Mouse (Mus musculus) erythroid progenitor cell, adult 5-6 weeks (primary cell): ENCODE results near the gene AC129217.1. TPM values are rescaled to one million over a fixed set of nuclear protein-coding genes. Genes with fewer than 3 reads are reported as not detected.

Experiments
- total RNA-seq, 2 experiments: library from RNA; stranded (forward) in 1 of 2; stranded (reverse) in 1 of 2; fragments of 150-400 nt in 1 of 2; fragments of 186-747, 209-891 nt in 1 of 2; gene quantifications; 2 replicates each; pipeline versions ENCODE4 v1.2.3 to v1.2.4; 2015 to 2017; ENCODE audit warnings: low replicate concordance in 2 of 2

Gene AC129217.1
- total RNA-seq, 2 experiments from 2014 or later, result 15.5 TPM; not detected in 1

Other genes starting within 250 kb of the AC129217.1 start
Only the 30 nearest of the 33 such genes appear.
- gene Slc3a2, start 106.4 kb upstream of the AC129217.1 start, total RNA-seq (2015; ENCODE audit: low replicate concordance), result 198 and 206 TPM in 2 replicates
- gene Slc3a2, start 106.4 kb upstream of the AC129217.1 start, total RNA-seq (2017; ENCODE audit: low replicate concordance), result 242 and 266 TPM in 2 replicates
- 22.0 and 28.9 TPM in 2 replicates for gene Wdr74, start 93.9 kb upstream of the AC129217.1 start, total RNA-seq (2015; ENCODE audit: low replicate concordance)
- gene Wdr74, start 93.9 kb upstream of the AC129217.1 start, total RNA-seq (2017; ENCODE audit: low replicate concordance), result 10.7 and 15.0 TPM in 2 replicates
- not detected in 2 replicates for gene 1700092M07Rik, start 89.1 kb upstream of the AC129217.1 start, total RNA-seq (2015; ENCODE audit: low replicate concordance)
- not detected in 2 replicates for gene 1700092M07Rik, start 89.1 kb upstream of the AC129217.1 start, total RNA-seq (2017; ENCODE audit: low replicate concordance)
- 67.0 and 97.7 TPM in 2 replicates for gene Stx5a, start 88.4 kb upstream of the AC129217.1 start, total RNA-seq (2015; ENCODE audit: low replicate concordance)
- gene Stx5a, start 88.4 kb upstream of the AC129217.1 start, total RNA-seq (2017; ENCODE audit: low replicate concordance), result 119 and 128 TPM in 2 replicates
- gene Nxf1, start 72.7 kb upstream of the AC129217.1 start, total RNA-seq (2015; ENCODE audit: low replicate concordance), result 462 and 487 TPM in 2 replicates
- gene Nxf1, start 72.7 kb upstream of the AC129217.1 start, total RNA-seq (2017; ENCODE audit: low replicate concordance), result 79.9 and 80.3 TPM in 2 replicates
- gene Tmem223, start 58.8 kb upstream of the AC129217.1 start, total RNA-seq (2015; ENCODE audit: low replicate concordance), result 25.9 and 40.7 TPM in 2 replicates
- gene Tmem223, start 58.8 kb upstream of the AC129217.1 start, total RNA-seq (2017; ENCODE audit: low replicate concordance), result 11.0 and 21.9 TPM in 2 replicates
- gene Tmem179b, start 55.3 kb upstream of the AC129217.1 start, total RNA-seq (2015; ENCODE audit: low replicate concordance), result 80.7 and 134 TPM in 2 replicates
- gene Tmem179b, start 55.3 kb upstream of the AC129217.1 start, total RNA-seq (2017; ENCODE audit: low replicate concordance), result 66.6 and 95.1 TPM in 2 replicates
- gene Taf6l, start 43.4 kb upstream of the AC129217.1 start, total RNA-seq (2015; ENCODE audit: low replicate concordance), result 6.7 and 24.1 TPM in 2 replicates
- gene Taf6l, start 43.4 kb upstream of the AC129217.1 start, total RNA-seq (2017; ENCODE audit: low replicate concordance), result 10.5 and 10.9 TPM in 2 replicates
- 49.0 and 51.2 TPM in 2 replicates for gene Polr2g, start 31.2 kb upstream of the AC129217.1 start, total RNA-seq (2015; ENCODE audit: low replicate concordance)
- gene Polr2g, start 31.2 kb upstream of the AC129217.1 start, total RNA-seq (2017; ENCODE audit: low replicate concordance), result 16.5 and 25.8 TPM in 2 replicates
- gene Zbtb3, start 27.2 kb upstream of the AC129217.1 start, total RNA-seq (2015; ENCODE audit: low replicate concordance), result not detected in 2 replicates
- gene Zbtb3, start 27.2 kb upstream of the AC129217.1 start, total RNA-seq (2017; ENCODE audit: low replicate concordance), result 1.3 TPM in 1 of 2 replicates, not detected in the other
- 55.8 and 56.6 TPM in 2 replicates for gene Ttc9c, start 10.4 kb upstream of the AC129217.1 start, total RNA-seq (2015; ENCODE audit: low replicate concordance)
- gene Ttc9c, start 10.4 kb upstream of the AC129217.1 start, total RNA-seq (2017; ENCODE audit: low replicate concordance), result 59.4 and 73.3 TPM in 2 replicates
- gene Hnrnpul2, start 9.8 kb upstream of the AC129217.1 start, total RNA-seq (2015; ENCODE audit: low replicate concordance), result 54.9 and 64.2 TPM in 2 replicates
- 154 and 160 TPM in 2 replicates for gene Hnrnpul2, start 9.8 kb upstream of the AC129217.1 start, total RNA-seq (2017; ENCODE audit: low replicate concordance)
- 33.9 and 36.0 TPM in 2 replicates for gene Bscl2, start 7.7 kb downstream of the AC129217.1 start, total RNA-seq (2015; ENCODE audit: low replicate concordance)
- 20.2 and 27.1 TPM in 2 replicates for gene Bscl2, start 7.7 kb downstream of the AC129217.1 start, total RNA-seq (2017; ENCODE audit: low replicate concordance)
- not detected in 2 replicates for gene Gng3, start 9.4 kb downstream of the AC129217.1 start, total RNA-seq (2015; ENCODE audit: low replicate concordance)
- not detected in 2 replicates for gene Gng3, start 9.4 kb downstream of the AC129217.1 start, total RNA-seq (2017; ENCODE audit: low replicate concordance)
- gene Lrrn4cl, start 21.0 kb downstream of the AC129217.1 start, total RNA-seq (2015; ENCODE audit: low replicate concordance), result 1.7 TPM in 1 of 2 replicates, not detected in the other
- 0.39 TPM in 1 of 2 replicates, not detected in the other for gene Lrrn4cl, start 21.0 kb downstream of the AC129217.1 start, total RNA-seq (2017; ENCODE audit: low replicate concordance)
- gene Ubxn1, start 41.7 kb downstream of the AC129217.1 start, total RNA-seq (2015; ENCODE audit: low replicate concordance), result 46.1 and 49.9 TPM in 2 replicates
- gene Ubxn1, start 41.7 kb downstream of the AC129217.1 start, total RNA-seq (2017; ENCODE audit: low replicate concordance), result 73.1 and 101 TPM in 2 replicates
- gene Uqcc3, start 51.1 kb downstream of the AC129217.1 start, total RNA-seq (2015; ENCODE audit: low replicate concordance), result 8.8 and 23.1 TPM in 2 replicates
- gene Uqcc3, start 51.1 kb downstream of the AC129217.1 start, total RNA-seq (2017; ENCODE audit: low replicate concordance), result 7.8 TPM in 1 of 2 replicates, not detected in the other
- 36.4 and 44.9 TPM in 2 replicates for gene Lbhd1, start 54.0 kb downstream of the AC129217.1 start, total RNA-seq (2015; ENCODE audit: low replicate concordance)
- 6.4 and 9.9 TPM in 2 replicates for gene Lbhd1, start 54.0 kb downstream of the AC129217.1 start, total RNA-seq (2017; ENCODE audit: low replicate concordance)
- gene Gm49403, start 54.2 kb downstream of the AC129217.1 start, total RNA-seq (2015; ENCODE audit: low replicate concordance), result not detected in 2 replicates
- gene Gm49403, start 54.2 kb downstream of the AC129217.1 start, total RNA-seq (2017; ENCODE audit: low replicate concordance), result not detected in 2 replicates
- 11.5 and 13.4 TPM in 2 replicates for gene 1810009A15Rik, start 59.1 kb downstream of the AC129217.1 start, total RNA-seq (2015; ENCODE audit: low replicate concordance)
- gene 1810009A15Rik, start 59.1 kb downstream of the AC129217.1 start, total RNA-seq (2017; ENCODE audit: low replicate concordance), result 7.0 and 32.0 TPM in 2 replicates
- gene Gm49416, start 59.2 kb downstream of the AC129217.1 start, total RNA-seq (2015; ENCODE audit: low replicate concordance), result not detected in 2 replicates
- not detected in 2 replicates for gene Gm49416, start 59.2 kb downstream of the AC129217.1 start, total RNA-seq (2017; ENCODE audit: low replicate concordance)
- gene Ints5, start 63.2 kb downstream of the AC129217.1 start, total RNA-seq (2015; ENCODE audit: low replicate concordance), result 10.1 and 14.3 TPM in 2 replicates
- gene Ints5, start 63.2 kb downstream of the AC129217.1 start, total RNA-seq (2017; ENCODE audit: low replicate concordance), result 7.1 and 7.6 TPM in 2 replicates
- 71.0 and 83.0 TPM in 2 replicates for gene Ganab, start 68.3 kb downstream of the AC129217.1 start, total RNA-seq (2015; ENCODE audit: low replicate concordance)
- gene Ganab, start 68.3 kb downstream of the AC129217.1 start, total RNA-seq (2017; ENCODE audit: low replicate concordance), result 31.9 and 43.0 TPM in 2 replicates
- gene B3gat3, start 90.6 kb downstream of the AC129217.1 start, total RNA-seq (2015; ENCODE audit: low replicate concordance), result 16.2 and 28.1 TPM in 2 replicates
- 13.8 and 21.3 TPM in 2 replicates for gene B3gat3, start 90.6 kb downstream of the AC129217.1 start, total RNA-seq (2017; ENCODE audit: low replicate concordance)
- gene Rom1, start 99.6 kb downstream of the AC129217.1 start, total RNA-seq (2015; ENCODE audit: low replicate concordance), result not detected in 2 replicates
- not detected in 2 replicates for gene Rom1, start 99.6 kb downstream of the AC129217.1 start, total RNA-seq (2017; ENCODE audit: low replicate concordance)
- gene Eml3, start 99.8 kb downstream of the AC129217.1 start, total RNA-seq (2015; ENCODE audit: low replicate concordance), result 6.5 and 9.6 TPM in 2 replicates
- gene Eml3, start 99.8 kb downstream of the AC129217.1 start, total RNA-seq (2017; ENCODE audit: low replicate concordance), result 7.1 and 14.0 TPM in 2 replicates
- gene Mta2, start 112.1 kb downstream of the AC129217.1 start, total RNA-seq (2015; ENCODE audit: low replicate concordance), result 59.9 and 70.3 TPM in 2 replicates
- gene Mta2, start 112.1 kb downstream of the AC129217.1 start, total RNA-seq (2017; ENCODE audit: low replicate concordance), result 84.2 and 125 TPM in 2 replicates
- gene Tut1, start 124.1 kb downstream of the AC129217.1 start, total RNA-seq (2015; ENCODE audit: low replicate concordance), result 0.84 and 3.2 TPM in 2 replicates
- gene Tut1, start 124.1 kb downstream of the AC129217.1 start, total RNA-seq (2017; ENCODE audit: low replicate concordance), result 3.7 and 4.4 TPM in 2 replicates
- gene Eef1g, start 137.3 kb downstream of the AC129217.1 start, total RNA-seq (2015; ENCODE audit: low replicate concordance), result 198 and 228 TPM in 2 replicates
- 92.0 and 153 TPM in 2 replicates for gene Eef1g, start 137.3 kb downstream of the AC129217.1 start, total RNA-seq (2017; ENCODE audit: low replicate concordance)
- gene Ahnak, start 159.5 kb downstream of the AC129217.1 start, total RNA-seq (2015; ENCODE audit: low replicate concordance), result 13.0 and 13.8 TPM in 2 replicates
- 13.3 and 15.7 TPM in 2 replicates for gene Ahnak, start 159.5 kb downstream of the AC129217.1 start, total RNA-seq (2017; ENCODE audit: low replicate concordance)